Comparison of ENCODE assay signal across 11 mouse cellular contexts in the genomic region with DNA sequence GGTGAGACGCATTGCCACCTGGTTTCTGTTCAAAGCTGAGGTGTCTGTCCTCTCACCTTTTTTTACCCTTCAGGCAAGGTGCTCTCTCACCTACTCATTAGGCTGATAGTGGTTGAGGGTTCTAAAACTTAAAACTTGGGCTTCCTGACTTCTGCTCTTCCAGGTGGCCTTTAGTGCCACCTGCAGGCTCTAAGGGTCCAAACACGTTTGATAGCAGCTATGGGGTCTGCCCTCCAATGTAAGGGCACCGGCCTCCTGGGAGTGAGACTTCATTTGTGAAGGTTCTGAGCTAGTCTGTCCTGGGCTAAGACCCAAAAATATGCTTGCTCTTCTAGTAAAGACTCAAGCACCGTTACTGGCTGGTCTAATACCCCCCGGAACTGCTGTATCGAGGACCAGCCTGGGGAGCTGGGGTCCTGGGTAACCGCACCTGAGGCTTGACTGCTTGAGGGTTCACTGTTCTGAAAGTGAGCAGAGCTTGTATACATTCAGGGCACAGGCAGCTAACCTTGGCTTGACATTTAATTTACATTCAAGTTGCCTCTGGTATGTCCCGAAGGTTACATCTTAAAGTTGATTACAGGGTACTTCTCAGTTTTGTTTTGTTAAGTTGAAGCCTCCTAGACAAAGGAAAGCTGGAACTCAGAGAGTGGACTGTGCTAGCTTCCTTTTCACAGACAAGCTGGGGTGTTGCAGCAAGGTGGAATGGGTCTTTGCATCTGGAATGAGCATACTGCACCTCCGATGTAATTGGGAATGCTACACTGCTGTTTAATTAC. TPM values are rescaled to one million over a fixed set of nuclear protein-coding genes. Genes with fewer than 3 reads are reported as not detected.
DNase-seq lines count a peak whose midpoint lies in the region; ATAC-seq and TF ChIP-seq lines count a peak whose summit lies in the region.
"Had no signal": no experiment of that assay in that cellular context is flagged by ENCODE, and none has a peak within 500 bp of the region (broad histone marks: within the 10 kb centered on the region; RNA-seq: fewer than 3 reads in every experiment).

No protein-coding gene starts in this region.

- in situ Hi-C loops in Patski (cut with MboI; ENCODE audit: low pct_unique_long_range_greater_than_20kb), result loop anchor here (5.0 kb wide), 1 partner anchor 767 kb away; no protein-coding TSS in a partner anchor

- CTCF ChIA-PET in Patski (lab: Charles Lee), result interaction anchor here (0.8 to 3.5 kb wide), 5 partner anchors 9 to 124 kb away, joined by 3 to 18 read pairs (median 3); partner anchors contain the start of gene Gucy1b2

- DNase-seq in gastrocnemius, adult 2 months, result no peak
- no peak for DNase-seq in gastrocnemius, postnatal 14 days
- peak; percentile 37 for DNase-seq in lung, embryonic 14.5 days
- DNase-seq in lung, adult 18-20 months, result no peak
- no peak for DNase-seq in Patski (ENCODE audit: low read depth, low spot score)
- DNase-seq in splenic B cell, adult 2 months (ENCODE audit: low read depth, low spot score), result peak; percentile 34

- H3K27me3 ChIP-seq in lung, embryonic 14.5 days (ENCODE audit: insufficient read depth, low read length), result no peaks in the 10 kb centered on the region
- no peaks in the 10 kb centered on the region for H3K27me3 ChIP-seq in Patski
- H3K27me3 ChIP-seq in splenic B cell, adult 2 months (ENCODE audit: control insufficient read depth, insufficient read depth, low read length, poor library complexity, severe bottlenecking), result no peaks in the 10 kb centered on the region
- H3K27me3 ChIP-seq: megakaryocyte, embryonic 14.5 days had no signal

- H3K36me3 ChIP-seq in lung, embryonic 14.5 days (ENCODE audit: insufficient read depth), result no peaks in the 10 kb centered on the region
- no peaks in the 10 kb centered on the region for H3K36me3 ChIP-seq in splenic B cell, adult 2 months (ENCODE audit: control insufficient read depth, insufficient read depth, low read length, poor library complexity, severe bottlenecking)

- peak overlapping the region; percentile 84; the same call in 1 of the 2 replicates for H3K4me2 ChIP-seq in lung, embryonic 14.5 days

- H3K9ac ChIP-seq in lung, embryonic 14.5 days, result no peak overlapping the region; the same call in 1 of the 2 replicates

- no peak overlapping the region for H3K27ac ChIP-seq in gastrocnemius, adult 2 months
- H3K27ac ChIP-seq in lung, embryonic 14.5 days (ENCODE audit: low read depth), result no peak overlapping the region

- 77% methylated on average over 9 of the region's 9 CpGs for WGBS in lung, embryonic 14.5 days

- POLR2A ChIA-PET in Patski (lab: Charles Lee), result no interaction called here

- no peaks in the 10 kb centered on the region for H3K9me3 ChIP-seq in lung, embryonic 14.5 days (ENCODE audit: low read depth, low read length)
- H3K9me3 ChIP-seq: megakaryocyte, embryonic 14.5 days had no signal

- peak; percentile 17; the same call in 1 of the 2 replicates for TF ChIP-seq CTCF in gastrocnemius, adult 2 months (IDR thresholded peaks at IDR 0.05)
- TF ChIP-seq CTCF in lung, embryonic 14.5 days (IDR thresholded peaks at IDR 0.05; ENCODE audit: low read depth), result peak; percentile 48
- TF ChIP-seq CTCF in Patski (IDR thresholded peaks at IDR 0.05), result peak; percentile 57

- peaks cover 13% of the 10 kb centered on the region for H3K4me1 ChIP-seq in lung, embryonic 14.5 days (ENCODE audit: insufficient read depth)

- no peak overlapping the region for H3K4me3 ChIP-seq in gastrocnemius, adult 2 months
- no peak overlapping the region for H3K4me3 ChIP-seq in lung, embryonic 14.5 days (ENCODE audit: low read depth, low read length)

- intact Hi-C loops in gastrocnemius, adult 2 months (cut with DNase I), result loop anchor here (5.0 to 10.0 kb wide), 2 partner anchors 123 to 759 kb away; partner anchors contain the start of gene Gucy1b2
- intact Hi-C loops in gastrocnemius, postnatal 14 days (cut with DNase I; ENCODE audit: low total_unique reads), result loop anchor here (10.0 kb wide), 1 partner anchor 121 kb away; the partner anchor contains the start of gene Gucy1b2

- no peak for ATAC-seq in lung, embryonic 14.5 days (ENCODE audit: insufficient read depth)
- ATAC-seq in Patski, result no peak
- no peak for ATAC-seq in erythroid progenitor cell, adult 5-6 weeks (replicated peaks; ENCODE audit: low FRiP score, poor library complexity, severe bottlenecking)
- ATAC-seq in activated CD4-positive, CD25-positive, alpha-beta regulatory T cell, adult 4 months, result no peak
- ATAC-seq: inflammation-experienced regulatory T-cells, adult 6 months had no signal

RNA-seq across cellular contexts. Expression of gene Dleu7, which starts 41.3 kb away (rescaled TPM):
- not detected for total RNA-seq in gastrocnemius, adult 2 months (2021)
- not detected for total RNA-seq in gastrocnemius, postnatal 14 days (2021)
- 1.1 and 1.2 TPM in 2 replicates for polyA plus RNA-seq in lung, embryonic 14.5 days (2014; fragmentation: Nextera tagmentation; extraction: Ambion mirVana)
- polyA plus RNA-seq in Patski (2021), result 0.08 TPM
- not detected in 2 replicates for total RNA-seq in erythroid progenitor cell, adult 5-6 weeks (2015; ENCODE audit: low replicate concordance)
- total RNA-seq in erythroid progenitor cell, adult 5-6 weeks (2017; ENCODE audit: low replicate concordance), result not detected in 2 replicates
- not detected for polyA plus RNA-seq in activated CD4-positive, CD25-positive, alpha-beta regulatory T cell, adult 4 months (2017; shearing (Covaris generic))
- total RNA-seq: granulocyte monocyte progenitor cell, adult 5-6 weeks had no signal
- polyA plus RNA-seq: inflammation-experienced regulatory T-cells, adult 6 months had no signal

RNA-seq across cellular contexts. Expression of gene Rnaseh2b, which starts 41.7 kb away (rescaled TPM):
- 1 to 10 TPM; 4.2 to 6.4 TPM for total RNA-seq in gastrocnemius, adult 2 months (2021)
- 1 to 10 TPM; 4.3 to 5.6 TPM for total RNA-seq in gastrocnemius, postnatal 14 days (2021)
- polyA plus RNA-seq in lung, embryonic 14.5 days (2014; fragmentation: Nextera tagmentation; extraction: Ambion mirVana), result 73.7 and 79.2 TPM in 2 replicates
- polyA plus RNA-seq in Patski (2021), result 34.1 TPM
- total RNA-seq in erythroid progenitor cell, adult 5-6 weeks (2015; ENCODE audit: low replicate concordance), result 72.9 and 80.7 TPM in 2 replicates
- 56.4 and 59.7 TPM in 2 replicates for total RNA-seq in erythroid progenitor cell, adult 5-6 weeks (2017; ENCODE audit: low replicate concordance)
- 10 to 100 TPM; 39.6 to 52.2 TPM for polyA plus RNA-seq in activated CD4-positive, CD25-positive, alpha-beta regulatory T cell, adult 4 months (2017; shearing (Covaris generic))

Comparison
In these comparisons a context has a peak if more than half of its experiments do, and no peak if none do; other contexts are left out.
1. DNase-seq: peak in lung, embryonic 14.5 days (single experiment) and splenic B cell, adult 2 months (single experiment); none in gastrocnemius, adult 2 months (single experiment), gastrocnemius, postnatal 14 days (single experiment), lung, adult 18-20 months (0 of 2) and Patski (single experiment).
2. RNA of gene Rnaseh2b, which starts 41.7 kb away (total RNA-seq): 56.4 to 80.7 TPM in erythroid progenitor cell, adult 5-6 weeks; 4.2 to 6.4 TPM in gastrocnemius, adult 2 months and 4.3 to 5.6 TPM in gastrocnemius, postnatal 14 days; every median in the first group is over 4 times any median in the second.
3. Peak in every context shown above with its lines, with median percentiles within 50 percentile points of each other: CTCF ChIP-seq.